Mouse (Mus musculus) bone marrow, adult 2 months (tissue): Measurements from ENCODE around the gene Tent5b. TPM values are rescaled to one million over a fixed set of nuclear protein-coding genes. Genes with fewer than 3 reads are reported as not detected.

Experiments
- H3K27ac ChIP-seq: fragments of 200-500 bp; 2 replicates; pipeline ENCODE4 v1.5.1; 2012; ENCODE audit warnings: low read depth, mild to moderate bottlenecking, control low read depth, inconsistent platforms, low read length; ENCODE audit not compliant: control insufficient read depth, poor library complexity, insufficient read depth
- H3K4me1 ChIP-seq: fragments of 200-500 bp; 2 replicates; pipeline ENCODE4 v1.6.1; 2011; ENCODE audit warnings: low read length; ENCODE audit not compliant: control insufficient read depth, insufficient read depth
- H3K4me3 ChIP-seq: fragments of 200-500 bp; replicated peaks from 2 replicates; pipeline ENCODE3; 2011; ENCODE audit warnings: mild to moderate bottlenecking, low read depth, low read length, control low read depth; ENCODE audit not compliant: control insufficient read depth
- CTCF ChIP-seq: fragments of 200-500 bp; IDR thresholded peaks from 2 replicates; pipeline ENCODE4 v1.5.1; 2011; ENCODE audit warnings: low read length, control low read depth; ENCODE audit not compliant: control insufficient read depth, insufficient read depth
- POLR2A ChIP-seq: fragments of 200-500 bp; IDR thresholded peaks from 2 replicates; pipeline ENCODE4 v1.6.1; 2011; ENCODE audit warnings: low read depth, mild to moderate bottlenecking, control low read depth, low read length, borderline replicate concordance; ENCODE audit not compliant: control insufficient read depth
- WGBS: fragments of 180-500 bp; shearing (Covaris S2); methylation state at CpG from one replicate; pipeline ENCODE4 v1.1.7; 2018; 5-methylcytosine and 5-hydroxymethylcytosine counted together
- polyA plus RNA-seq: library from polyadenylated mRNA; stranded (reverse); fragments of >200 nt; gene quantifications from 2 replicates; pipeline ENCODE4 v1.2.4, GENCODE M21; 2011; ENCODE audit warnings: low replicate concordance; ENCODE audit not compliant: missing spikeins, insufficient read depth, insufficient read length

The Tent5b gene
- polyA plus RNA-seq, 1 experiment, result not detected

- no peak overlapping the region for H3K4me3 ChIP-seq
- WGBS, result 74% methylated on average over 4 of the region's 4 CpGs
- no peak overlapping the region for H3K27ac ChIP-seq
- no peaks in the 10 kb centered on the region for H3K4me1 ChIP-seq
- TF ChIP-seq CTCF (no peak), POLR2A (no peak)
These were observed 9.7 kb downstream of the Tent5b start for GRCm38 (mm10) chr4:133489489-133490245.

DNA sequence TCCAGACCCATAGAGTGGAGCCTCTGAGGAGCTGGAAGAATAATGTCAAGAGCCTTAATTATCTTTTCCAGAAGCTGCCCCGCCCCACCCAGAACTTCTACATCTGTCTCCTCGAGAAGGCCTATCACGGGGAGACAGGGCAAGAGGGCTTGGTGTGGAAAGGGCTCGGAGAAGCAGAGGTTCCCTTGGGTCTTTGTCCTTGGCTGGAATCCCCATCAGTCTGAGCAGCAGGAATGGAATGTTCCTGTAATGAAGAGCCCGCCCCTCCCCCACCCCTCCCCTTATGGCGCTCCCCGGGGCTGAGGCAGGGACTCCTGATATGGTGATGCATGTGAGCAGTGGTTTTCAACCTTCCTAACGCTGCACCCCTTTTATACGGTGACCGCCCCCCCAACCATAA is 11.9 kb downstream of the Tent5b start:
- H3K27ac ChIP-seq, result no peak overlapping the region
- H3K4me3 ChIP-seq, result no peak overlapping the region
- H3K4me1 ChIP-seq, result no peaks in the 10 kb centered on the region
- 47% methylated on average over 10 of the region's 10 CpGs for WGBS
- TF ChIP-seq POLR2A (no peak), CTCF (no peak)

GRCm38 (mm10) chr4:133493895-133494294 is 14.0 kb downstream of the Tent5b start:
- Histone ChIP-seq H3K27ac (no peak overlapping the region), H3K4me3 (no peak overlapping the region), H3K4me1 (no peaks in the 10 kb centered on the region)
- TF ChIP-seq POLR2A (no peak), CTCF (no peak)
- 12% methylated on average over 10 of the region's 12 CpGs for WGBS

DNA sequence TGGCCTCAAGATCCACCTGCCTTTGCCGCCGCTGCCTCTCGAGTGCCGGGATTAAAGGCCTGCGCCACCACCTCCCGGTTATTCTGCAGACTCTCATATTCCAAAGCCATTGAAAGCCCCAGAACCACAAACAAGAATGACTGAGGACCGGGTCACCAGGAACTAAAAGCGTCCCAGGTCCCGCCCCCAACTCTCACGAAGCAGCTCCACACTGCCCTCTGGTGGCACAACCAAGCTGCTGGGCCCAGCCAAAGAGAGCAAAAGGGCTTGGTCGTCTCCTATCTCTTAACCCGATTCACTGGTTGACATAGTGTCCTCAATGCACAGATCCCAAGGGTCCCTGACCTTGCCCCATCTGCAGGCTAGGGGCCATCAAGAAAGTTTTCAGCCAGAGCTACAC is 14.5 kb downstream of the Tent5b start:
- Histone ChIP-seq H3K27ac (no peak overlapping the region), H3K4me3 (peak overlapping the region; percentile 25), H3K4me1 (no peaks in the 10 kb centered on the region)
- 1% methylated on average over 12 of the region's 12 CpGs for WGBS
- TF ChIP-seq POLR2A (no peak), CTCF (peak; percentile 95)

- H3K4me1 ChIP-seq, result no peaks in the 10 kb centered on the region
- H3K4me3 ChIP-seq, result no peak overlapping the region
- WGBS, result 65% methylated on average over 4 of the region's 4 CpGs
- TF ChIP-seq POLR2A, result no peak
- no peak for TF ChIP-seq CTCF
- no peak overlapping the region for H3K27ac ChIP-seq
These were observed 14.9 kb downstream of the Tent5b start for GRCm38 (mm10) chr4:133494867-133495266.

DNA sequence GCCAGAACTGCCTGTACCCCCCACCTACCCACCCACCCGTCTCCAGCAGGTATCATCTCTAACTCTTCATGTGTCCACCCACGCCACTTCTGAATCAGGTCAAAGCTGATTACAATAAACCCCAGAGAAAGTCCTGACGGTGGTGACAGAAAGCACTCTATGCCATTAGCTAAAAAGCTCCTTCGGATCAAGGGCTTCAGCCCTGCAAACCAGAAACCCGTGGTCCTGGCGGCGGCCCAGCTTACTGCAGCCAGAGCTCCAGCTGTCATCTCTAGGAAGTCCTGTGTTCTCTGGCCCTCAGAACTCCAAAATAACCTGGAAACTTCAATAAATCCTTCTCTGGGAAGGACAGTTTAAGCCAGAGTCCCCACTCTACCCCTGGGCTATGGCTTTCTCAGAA is 15.8 kb downstream of the Tent5b start:
- Histone ChIP-seq H3K27ac (no peak overlapping the region), H3K4me1 (no peaks in the 10 kb centered on the region), H3K4me3 (no peak overlapping the region)
- TF ChIP-seq CTCF (no peak), POLR2A (no peak)
- WGBS, result 30% methylated on average over 7 of the region's 7 CpGs

- TF ChIP-seq CTCF, result no peak
- no peak for TF ChIP-seq POLR2A
- 30% methylated on average over 6 of the region's 6 CpGs for WGBS
- H3K4me3 ChIP-seq, result no peak overlapping the region
- H3K27ac ChIP-seq, result no peak overlapping the region
- H3K4me1 ChIP-seq, result no peaks in the 10 kb centered on the region
These were observed 17.0 kb downstream of the Tent5b start for GRCm38 (mm10) chr4:133496738-133497445.

- TF ChIP-seq CTCF, result no peak
- TF ChIP-seq POLR2A, result no peak
- WGBS, result 3% methylated on average over 70 of the region's 70 CpGs
These were observed 17.7 kb downstream of the Tent5b start for GRCm38 (mm10) chr4:133497461-133498159.

More at GRCm38 (mm10) chr4:133497461-133498159, 17.7 kb downstream of the Tent5b start:
- Histone ChIP-seq H3K27ac (no peak overlapping the region), H3K4me1 (no peaks in the 10 kb centered on the region), H3K4me3 (no peak overlapping the region)
